Mouse (Mus musculus) cerebellum, postnatal 4 days (tissue): Measurements from ENCODE around the gene Retreg1.

ENCODE experiments used
- DNase-seq, 2 experiments: peaks; one replicate each; pipeline ENCODE4 v3.0.0; 2022; ENCODE audit warnings: low spot score in 2 of 2, mixed read lengths in 1 of 2

Gene Retreg1

DNA sequence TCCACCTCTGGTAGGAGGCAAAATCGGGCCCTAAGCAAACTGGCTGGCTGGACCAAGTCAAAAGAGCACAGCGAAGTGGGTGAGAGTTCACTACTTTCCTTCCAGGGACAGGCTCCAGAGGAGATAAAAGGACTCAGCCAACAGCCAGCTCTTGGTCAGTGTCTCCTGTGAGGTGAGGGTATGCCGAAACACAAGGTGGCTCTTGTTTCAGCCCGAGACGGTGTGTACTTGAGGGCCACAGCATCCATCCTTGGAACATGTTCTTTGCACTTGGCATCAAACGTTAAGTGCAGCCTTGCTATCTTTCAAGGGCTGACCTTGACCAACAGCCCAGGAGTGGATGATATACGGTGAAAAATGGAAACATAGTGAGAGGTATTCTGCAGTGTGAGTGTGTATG is 75.7 kb downstream of the Retreg1 start:
- DNase-seq = no peak

DNA sequence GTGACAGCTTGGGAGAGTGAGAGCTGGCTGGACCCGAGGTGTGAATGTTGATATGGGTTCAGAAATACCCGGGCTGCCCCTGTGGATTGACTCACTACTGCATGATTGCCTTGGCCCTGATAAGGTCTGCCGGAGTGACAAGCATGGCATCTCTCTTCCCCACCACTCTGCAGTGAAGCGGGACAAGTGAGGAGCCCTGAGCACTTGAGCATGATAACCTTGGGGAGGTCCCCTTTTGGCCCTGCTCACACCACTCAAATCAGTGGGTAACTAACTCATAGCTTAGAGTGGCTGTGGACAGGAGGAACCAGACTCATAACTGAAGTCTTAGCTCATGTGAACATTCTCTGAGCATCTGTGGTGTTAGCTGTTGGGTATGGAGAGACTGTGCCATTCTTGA is 77.0 kb downstream of the Retreg1 start:
- DNase-seq = no peak

DNA sequence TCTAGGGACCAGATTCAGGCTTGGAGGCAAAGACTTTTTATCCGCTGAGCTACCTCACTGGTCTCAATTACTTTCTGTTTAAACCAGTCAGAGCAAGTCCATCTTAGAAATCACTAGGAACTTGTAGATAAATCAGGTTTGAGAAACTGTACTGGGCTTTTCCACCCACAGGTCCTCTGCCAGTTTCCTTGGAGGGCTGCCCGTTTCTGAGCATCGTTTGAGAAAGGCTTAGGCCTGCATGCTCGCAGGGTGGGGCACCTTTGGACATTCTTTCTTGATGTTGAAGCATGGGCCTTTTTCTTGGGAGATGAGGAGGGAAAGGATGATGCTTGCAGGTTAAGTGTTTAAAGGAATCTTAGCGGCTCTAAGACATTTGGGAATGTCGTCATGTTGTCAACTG is 77.9 kb downstream of the Retreg1 start:
- DNase-seq = no peak

DNA sequence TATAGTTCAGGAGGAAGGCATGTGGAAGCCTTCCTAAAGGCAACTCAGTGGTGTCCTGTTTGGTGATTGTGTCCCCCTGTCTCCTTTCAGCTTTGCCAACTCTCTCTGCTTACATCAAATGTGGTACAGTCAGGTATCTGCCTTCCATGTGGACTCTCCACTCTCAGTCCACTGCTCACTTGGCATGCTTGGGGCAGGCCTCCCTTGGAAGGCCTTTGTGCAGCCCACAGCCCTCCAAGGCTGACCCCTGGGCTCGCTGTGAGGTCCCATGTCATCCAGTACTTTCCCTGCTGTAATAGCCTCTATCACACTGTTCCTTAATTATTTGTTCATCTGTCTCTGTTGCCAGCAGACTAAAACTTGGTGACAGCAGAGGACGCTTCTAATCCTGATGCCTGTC is 79.0 kb downstream of the Retreg1 start:
- no peak for DNase-seq

DNA sequence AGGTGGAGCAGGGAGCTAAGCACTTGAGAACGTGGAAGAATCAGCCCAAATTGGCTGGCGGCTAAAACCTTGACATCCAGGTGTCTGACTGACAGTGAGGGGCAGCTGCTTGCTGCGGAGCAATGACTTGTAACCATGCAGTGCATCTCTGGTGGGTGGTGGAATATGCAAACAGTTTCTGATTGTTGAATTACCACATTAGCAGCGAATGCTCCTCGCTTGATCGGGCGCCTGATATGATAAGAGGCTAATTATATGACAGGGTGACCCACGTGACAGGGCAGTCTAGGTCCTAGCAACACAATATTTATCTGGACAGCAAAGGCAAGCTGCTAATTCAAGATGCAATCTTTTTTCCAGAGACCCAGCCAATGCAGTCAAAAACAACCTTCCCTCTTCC is 80.9 kb downstream of the Retreg1 start:
- no peak for DNase-seq

GRCm38 (mm10) chr15:25926171-25926570 is 83.2 kb downstream of the Retreg1 start:
- DNase-seq = no peak

DNA sequence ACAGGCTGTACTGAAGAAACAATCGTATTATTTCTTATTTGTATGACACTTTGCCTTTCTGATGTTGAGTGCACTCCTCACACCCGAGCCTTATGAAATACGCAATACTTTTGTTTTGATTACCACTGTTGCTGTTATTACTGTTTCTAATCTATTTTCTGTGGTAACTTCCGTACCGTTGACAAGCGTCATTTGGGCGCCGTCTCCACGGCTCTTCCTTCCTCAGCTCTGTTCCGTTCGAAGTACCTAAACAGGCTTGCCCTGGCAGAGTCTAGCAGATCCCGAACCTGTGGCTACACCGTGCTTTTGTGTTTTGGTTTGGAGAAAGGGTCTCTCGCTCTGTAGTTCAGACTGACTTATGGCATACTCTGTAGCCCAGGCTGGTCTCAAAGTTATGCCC is 84.1 kb downstream of the Retreg1 start:
- DNase-seq = no peak

DNA sequence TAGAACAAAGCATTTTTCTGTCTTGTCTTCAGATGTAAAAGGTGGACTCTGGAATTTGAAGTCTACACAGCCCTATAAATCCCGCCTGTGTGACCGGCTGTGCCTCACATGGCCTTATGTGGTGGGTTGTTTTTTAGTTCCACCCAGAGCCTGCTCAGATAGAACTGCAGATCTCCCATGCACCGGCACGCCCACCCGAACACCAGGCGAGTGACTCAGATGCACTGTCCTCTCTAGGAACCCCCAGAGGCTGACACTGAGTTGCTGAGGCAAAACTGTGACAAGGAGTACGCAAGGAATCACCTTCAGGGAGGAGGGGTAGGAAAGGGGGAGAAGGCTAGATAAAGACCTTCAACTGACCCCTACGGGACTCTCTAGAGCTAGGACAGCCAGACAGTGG is 85.0 kb downstream of the Retreg1 start:
- DNase-seq = no peak

DNA sequence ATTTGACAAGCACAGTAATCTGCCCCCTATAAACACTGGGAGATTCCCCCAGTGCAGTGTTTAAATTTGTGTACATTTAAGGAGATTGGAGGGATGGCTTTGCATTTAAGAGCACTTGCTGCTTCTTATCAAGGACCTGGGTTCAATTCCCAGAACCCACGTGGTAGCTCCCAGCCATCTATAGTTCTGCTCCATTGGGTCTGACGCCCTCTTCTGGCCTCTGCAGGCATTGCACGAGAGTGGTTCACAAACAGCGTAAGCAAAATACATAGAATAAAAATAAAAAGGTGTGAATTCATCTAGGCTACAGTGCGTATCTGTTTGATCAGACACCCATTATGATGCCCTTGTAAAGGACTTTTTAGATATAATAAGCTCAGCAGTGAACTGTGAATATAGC is 85.9 kb downstream of the Retreg1 start:
- DNase-seq = no peak

- no peak for DNase-seq
These were observed 86.5 kb downstream of the Retreg1 start for GRCm38 (mm10) chr15:25929518-25929917.

GRCm38 (mm10) chr15:25929936-25930335 is 87.0 kb downstream of the Retreg1 start:
- no peak for DNase-seq

GRCm38 (mm10) chr15:25930657-25931056 is 87.7 kb downstream of the Retreg1 start:
- no peak for DNase-seq

GRCm38 (mm10) chr15:25932497-25932896 is 89.5 kb downstream of the Retreg1 start:
- DNase-seq = no peak

GRCm38 (mm10) chr15:25932937-25933684 is 90.1 kb downstream of the Retreg1 start:
- no peak for DNase-seq

DNA sequence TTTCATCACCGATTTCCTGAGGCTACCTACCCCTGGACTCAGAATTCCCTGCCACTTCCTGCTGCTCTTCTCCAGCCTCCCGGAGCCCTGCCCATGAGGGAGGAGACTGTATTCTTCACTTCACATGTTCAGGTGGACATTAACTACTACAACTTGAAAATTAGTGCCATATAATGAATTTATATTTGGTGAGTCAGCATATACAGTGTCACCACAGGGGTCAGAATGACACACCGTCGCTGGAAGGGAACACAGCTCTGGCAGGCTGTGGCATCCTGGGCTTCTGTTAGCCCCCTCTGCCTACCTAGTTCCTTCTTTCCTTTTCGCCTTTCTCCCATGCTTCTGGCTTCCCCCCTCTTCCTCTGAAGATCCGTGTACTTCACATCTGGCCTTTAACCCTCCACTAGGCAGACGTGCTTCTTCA is 90.7 kb downstream of the Retreg1 start:
- DNase-seq = no peak

GRCm38 (mm10) chr15:25934411-25934810 is 91.4 kb downstream of the Retreg1 start:
- DNase-seq = no peak

DNA sequence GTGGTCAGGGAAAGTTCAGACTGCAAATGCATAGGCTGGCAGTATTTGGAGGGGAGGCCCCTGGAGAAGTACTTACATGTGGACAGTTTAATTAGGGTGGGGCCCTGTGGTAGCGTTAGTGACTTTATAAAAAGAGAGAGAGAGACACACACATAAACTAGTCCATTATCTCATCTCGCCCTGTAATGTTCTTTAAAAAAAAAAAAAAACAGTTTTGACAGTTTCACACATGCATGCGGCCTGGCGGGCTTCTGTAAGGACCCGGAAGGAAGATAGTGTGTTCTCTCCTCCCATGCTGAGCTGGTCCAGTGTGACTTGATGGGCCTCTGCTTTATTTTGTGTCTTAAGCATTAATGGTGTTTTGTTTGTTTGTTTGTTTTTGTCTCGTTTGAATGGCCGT is 95.5 kb downstream of the Retreg1 start:
- DNase-seq = no peak

GRCm38 (mm10) chr15:25940397-25941377 is 97.7 kb downstream of the Retreg1 start:
- DNase-seq = no peak

DNA sequence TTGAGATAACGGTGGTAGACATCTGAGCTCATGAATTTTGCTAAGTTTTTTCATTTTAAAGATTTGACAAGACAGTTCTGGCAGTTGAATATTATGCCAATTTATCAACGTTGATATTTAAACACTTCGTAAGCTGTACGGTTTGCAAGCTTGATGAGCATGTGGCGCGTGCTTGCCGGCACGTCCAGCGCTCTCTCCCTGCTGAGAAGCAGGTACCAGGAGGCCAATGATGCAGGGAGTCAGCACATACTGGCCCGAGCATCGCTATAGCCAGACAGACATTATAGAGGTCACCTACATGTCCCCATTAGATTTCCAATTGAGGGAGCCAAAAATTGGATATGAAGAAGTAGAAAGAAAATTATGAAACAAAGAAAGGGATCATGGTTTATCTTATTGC is 98.5 kb downstream of the Retreg1 start:
- DNase-seq = no peak

DNA sequence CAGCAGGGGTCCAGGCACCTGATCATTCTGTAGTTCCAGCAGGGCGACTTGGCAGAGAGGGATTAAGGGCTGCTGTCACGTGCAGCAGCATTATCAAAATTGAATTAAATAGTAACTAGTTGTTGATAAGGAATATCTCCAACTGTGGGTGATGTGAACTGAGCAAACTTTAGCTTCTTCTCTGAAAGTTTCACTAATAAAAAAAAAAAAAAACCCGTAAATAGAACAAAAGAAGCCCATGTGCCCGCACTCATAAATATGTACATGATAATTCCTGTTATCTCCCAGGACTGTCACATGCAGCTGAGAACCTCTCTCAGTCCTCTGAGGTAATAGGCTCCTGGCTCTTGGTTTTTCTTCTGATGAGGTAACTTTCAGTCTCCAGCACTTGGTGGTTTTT is 99.4 kb downstream of the Retreg1 start:
- DNase-seq = no peak

- no peak for DNase-seq
These were observed 100.6 kb downstream of the Retreg1 start for GRCm38 (mm10) chr15:25943386-25944137.

DNA sequence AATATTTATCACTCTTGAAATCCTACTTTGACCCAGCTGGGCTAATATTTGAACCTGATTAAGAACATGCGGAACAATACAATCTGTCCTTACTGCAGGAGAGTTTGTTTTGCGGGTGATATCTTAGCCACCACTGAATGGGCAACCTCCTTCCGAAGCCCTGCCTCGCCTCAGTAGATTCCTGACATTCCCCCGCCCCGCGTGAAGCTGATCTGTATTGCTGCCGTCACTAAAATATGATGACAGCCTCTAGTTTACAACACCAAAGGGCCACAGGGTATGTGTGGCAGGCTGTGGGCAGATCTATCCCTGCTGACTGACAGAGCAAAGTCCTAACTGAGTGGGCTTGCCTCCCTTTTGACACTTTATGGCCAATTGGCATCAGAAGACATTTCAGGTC is 102.2 kb downstream of the Retreg1 start:
- DNase-seq = no peak
